In the genomic region with DNA sequence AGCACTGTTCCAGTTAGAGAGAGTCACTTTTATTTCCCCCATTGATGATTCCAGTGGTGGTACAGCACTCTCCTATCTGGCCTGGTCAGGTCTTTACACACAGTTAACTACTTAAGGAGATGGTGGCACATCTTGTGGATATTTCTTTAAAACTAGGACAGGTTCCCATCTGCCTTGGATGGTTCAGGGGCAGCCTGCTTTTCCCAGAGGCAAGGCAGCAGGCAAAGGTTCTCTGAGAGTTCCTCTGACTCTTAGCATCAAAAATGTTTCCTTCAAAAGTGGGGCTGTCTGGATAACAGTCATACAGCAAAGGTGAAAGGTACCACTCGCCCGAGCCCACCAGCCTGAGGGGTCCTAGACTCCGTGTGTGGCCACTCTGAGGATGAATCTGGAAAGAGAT, we compare ENCODE assay signal across 15 mouse cellular contexts.
DNase-seq lines count a peak whose midpoint lies in the region; TF ChIP-seq lines count a peak whose summit lies in the region.
"Had no signal": no experiment of that assay in that cellular context is flagged by ENCODE, and none has a peak within 500 bp of the region (broad histone marks: within the 10 kb centered on the region; RNA-seq: fewer than 3 reads in every experiment).

No protein-coding gene starts in this region.

- H3K27me3 ChIP-seq in heart, adult 2 months (ENCODE audit: control insufficient read depth, insufficient read depth, low read length): no peaks in the 10 kb centered on the region
- no peaks in the 10 kb centered on the region for H3K27me3 ChIP-seq in heart, embryonic 10.5 days (ENCODE audit: insufficient read depth, poor library complexity, severe bottlenecking)

- 80% methylated on average over 3 of the region's 3 CpGs for WGBS in heart, adult 2 months
- 85% methylated on average over 3 of the region's 3 CpGs for WGBS in heart, embryonic 10.5 days

- TF ChIP-seq CTCF in heart, adult 2 months (IDR thresholded peaks at IDR 0.05): no peak

- no peaks in the 10 kb centered on the region for H3K36me3 ChIP-seq in heart, adult 2 months (ENCODE audit: control insufficient read depth, insufficient read depth, low read length)
- H3K36me3 ChIP-seq in heart, embryonic 10.5 days: no peaks in the 10 kb centered on the region
- H3K36me3 ChIP-seq: G1E had no signal

- H3K4me1 ChIP-seq in heart, adult 2 months (ENCODE audit: control insufficient read depth, insufficient read depth, low read length): no peaks in the 10 kb centered on the region
- H3K4me1 ChIP-seq in heart, embryonic 10.5 days: peaks cover 7% of the 10 kb centered on the region

- DNase-seq in heart, adult 11 months: peak; percentile 52
- no peak for DNase-seq in heart, adult 2 months
- DNase-seq in heart, embryonic 10.5 days (ENCODE audit: low spot score): peak; percentile 67
- DNase-seq in heart, adult 18-20 months: no peak
- DNase-seq: adrenal gland, adult 2 months; adrenal gland, adult 8-10 months; adrenal gland, postnatal 10 days; adrenal gland, postnatal 14 days; adrenal gland, postnatal 25 days; adrenal gland, postnatal 36 days; B cell, adult 2 months; cerebellum, adult 11 months; cerebellum, adult 11-12 months; cerebellum, adult 18-20 months had no signal

- no peak overlapping the region for H3K27ac ChIP-seq in heart, adult 2 months
- H3K27ac ChIP-seq in heart, embryonic 10.5 days: no peak overlapping the region

- no peaks in the 10 kb centered on the region for H3K79me2 ChIP-seq in heart, adult 2 months (replicated peaks; ENCODE audit: control insufficient read depth, insufficient read depth, low read length)

- TF ChIP-seq POLR2A in heart, adult 2 months (IDR thresholded peaks at IDR 0.05; ENCODE audit: insufficient read depth, low read depth, low read length): no peak

- no peaks in the 10 kb centered on the region for H3K9me3 ChIP-seq in heart, embryonic 10.5 days
- H3K9me3 ChIP-seq: G1E had no signal

- no peak for TF ChIP-seq EP300 in heart, adult 2 months (IDR thresholded peaks at IDR 0.05; ENCODE audit: insufficient read depth, low read depth, low read length)

- no peak overlapping the region for H3K4me3 ChIP-seq in heart, adult 2 months
- H3K4me3 ChIP-seq in heart, embryonic 10.5 days: no peak overlapping the region

- no peak overlapping the region for H3K9ac ChIP-seq in heart, adult 2 months (ENCODE audit: low read depth, low read length)

- intact Hi-C loops in heart, adult 2 months (cut with DNase I): no loop called here

Comparison
In these comparisons a context has a peak if more than half of its experiments do, and no peak if none do; other contexts are left out.
1. DNase-seq: peak in heart, adult 11 months (single experiment) and heart, embryonic 10.5 days (single experiment); none in heart, adult 2 months (0 of 2) and heart, adult 18-20 months (0 of 2).